Mouse (Mus musculus): ENCODE measurements around the gene Ccl8.

Gene Ccl8

DNA sequence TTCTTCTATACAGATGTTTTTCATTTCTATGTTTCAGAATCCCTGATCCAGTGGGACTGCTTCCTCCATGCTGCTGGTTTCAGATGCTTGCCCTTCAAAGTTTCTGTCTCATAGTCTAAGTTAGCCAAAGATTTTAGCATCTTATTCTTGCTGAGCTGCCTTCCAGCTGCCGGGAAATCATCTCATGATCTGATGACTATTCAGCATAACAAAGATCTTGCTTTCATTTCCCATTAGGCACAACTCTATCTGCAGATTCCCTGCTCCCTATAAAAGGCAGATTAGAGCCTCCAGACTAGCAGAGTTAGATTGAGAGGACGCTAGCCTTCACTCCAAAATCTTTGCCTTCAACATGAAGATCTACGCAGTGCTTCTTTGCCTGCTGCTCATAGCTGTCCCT is at the start of gene Ccl8:
TSS of gene Ccl8 (plus strand) at position 301 of the 400 bp plus-strand sequence.
- no peak for DNase-seq (ENCODE audit: low spot score in 2 of 2)

DNA sequence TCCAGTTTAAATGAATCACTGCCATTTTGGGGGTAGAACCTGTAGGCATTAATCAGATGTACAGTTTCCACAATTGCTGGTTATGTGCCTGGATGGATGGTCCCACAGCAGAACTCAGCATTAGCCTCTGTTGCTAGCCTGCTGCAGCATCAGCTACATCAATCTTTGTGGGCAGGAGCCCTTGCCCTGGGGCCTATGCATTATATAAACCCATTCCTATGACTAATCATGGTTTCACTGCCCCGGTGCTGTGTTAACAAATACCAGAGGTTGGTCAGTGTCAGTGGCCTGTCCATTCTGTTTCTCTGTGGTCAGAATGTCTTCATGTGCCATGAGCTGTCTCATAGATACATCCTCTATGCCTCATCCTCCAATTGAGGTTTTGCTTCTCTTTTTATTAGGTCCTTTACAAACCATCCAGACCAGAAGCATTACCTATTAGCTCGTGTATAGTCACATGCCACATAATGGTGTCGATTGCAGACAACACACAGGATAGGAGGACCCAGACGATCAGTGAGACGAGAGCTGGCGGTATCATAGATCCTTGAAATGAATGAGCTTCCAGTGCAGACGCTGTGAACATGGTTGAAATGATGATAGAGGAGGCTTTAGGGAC is 47.9 kb upstream of the Ccl8 start:
- DNase-seq (ENCODE audit: low spot score in 2 of 2), result no peak

DNA sequence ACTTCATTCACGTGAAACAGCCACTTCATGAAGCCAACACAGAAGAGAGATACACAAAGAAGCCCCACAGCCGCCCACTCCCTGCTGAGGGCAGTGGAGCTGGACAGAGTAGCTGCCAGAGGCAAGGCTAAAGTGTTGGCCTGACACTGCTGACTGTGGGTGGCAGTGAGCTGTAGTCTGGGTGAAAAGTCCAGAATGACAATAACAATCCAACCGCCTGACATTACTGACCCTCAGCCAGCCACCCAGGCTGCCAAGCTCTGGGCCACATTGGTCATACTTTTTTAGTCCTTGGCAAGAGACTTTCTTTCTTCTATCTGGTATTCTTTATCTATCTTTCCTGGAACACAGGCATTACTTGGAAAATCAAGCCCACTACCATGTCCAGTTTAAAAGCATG is 43.9 kb upstream of the Ccl8 start:
- DNase-seq (ENCODE audit: low spot score in 2 of 2), result no peak

GRCm38 (mm10) chr11:82072374-82072773 is 42.6 kb upstream of the Ccl8 start:
- no peak for DNase-seq (ENCODE audit: low spot score in 2 of 2)

DNA sequence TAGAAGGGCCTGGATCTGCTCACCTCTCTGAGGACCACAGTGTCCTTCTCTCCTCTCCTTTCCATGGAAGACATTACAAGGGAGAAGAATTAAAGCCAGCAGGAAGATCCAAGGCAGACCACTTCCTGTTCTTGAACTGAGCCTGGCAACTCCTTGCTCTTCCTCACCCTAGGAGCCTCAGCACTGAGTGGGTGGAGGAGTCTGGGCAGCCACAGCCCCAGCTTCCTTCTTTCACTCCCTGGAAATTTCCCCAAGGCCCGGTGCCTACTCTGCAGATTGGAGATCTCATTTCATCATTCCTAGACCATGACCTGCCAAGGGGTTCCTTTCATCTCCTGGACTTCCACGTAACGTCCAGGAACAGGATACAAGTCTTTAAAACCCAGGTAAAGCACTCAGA is 42.0 kb upstream of the Ccl8 start:
- no peak for DNase-seq (ENCODE audit: low spot score in 2 of 2)

DNA sequence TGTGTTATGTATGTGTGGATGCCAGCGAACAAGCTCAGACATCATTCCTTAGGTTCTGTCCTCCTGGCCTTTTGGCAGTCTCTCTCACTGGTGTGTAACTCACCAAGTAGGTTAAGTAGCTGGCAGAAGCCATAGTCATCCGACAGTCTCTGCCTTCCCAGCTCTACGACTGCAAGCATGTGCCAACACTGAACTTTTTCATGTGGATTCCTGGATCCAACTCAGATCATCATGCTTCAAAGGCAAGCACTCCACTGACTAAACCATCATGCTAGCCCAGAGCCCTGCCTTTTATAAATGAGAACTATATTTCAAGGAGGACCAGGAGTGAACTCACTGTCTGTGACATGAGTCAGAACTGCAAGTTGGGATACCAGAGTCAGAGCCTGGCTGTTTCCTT is 41.3 kb upstream of the Ccl8 start:
- no peak for DNase-seq (ENCODE audit: low spot score in 2 of 2)

DNA sequence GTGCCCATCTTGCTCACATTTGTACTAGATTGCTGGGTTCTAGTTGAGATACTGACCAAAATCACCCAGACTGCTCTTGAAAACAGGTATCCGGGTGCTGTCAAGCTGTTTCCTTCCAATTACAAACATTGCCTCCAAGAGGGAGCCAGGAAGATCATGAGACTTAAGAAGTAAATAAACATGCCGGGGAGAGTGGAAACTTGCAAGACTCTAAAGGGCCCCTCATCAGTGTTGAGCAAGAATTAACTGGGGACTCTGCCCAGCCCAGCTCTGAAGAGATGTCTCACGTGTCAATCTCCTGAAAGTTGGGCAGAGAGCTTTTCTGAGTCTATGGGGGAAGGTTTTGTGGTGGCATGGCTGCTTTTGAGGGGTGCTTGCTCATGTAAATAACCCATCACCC is 38.0 kb upstream of the Ccl8 start:
- DNase-seq (ENCODE audit: low spot score in 2 of 2), result no peak

GRCm38 (mm10) chr11:82078136-82078730 is 36.8 kb upstream of the Ccl8 start:
- no peak for DNase-seq (ENCODE audit: low spot score in 2 of 2)

DNA sequence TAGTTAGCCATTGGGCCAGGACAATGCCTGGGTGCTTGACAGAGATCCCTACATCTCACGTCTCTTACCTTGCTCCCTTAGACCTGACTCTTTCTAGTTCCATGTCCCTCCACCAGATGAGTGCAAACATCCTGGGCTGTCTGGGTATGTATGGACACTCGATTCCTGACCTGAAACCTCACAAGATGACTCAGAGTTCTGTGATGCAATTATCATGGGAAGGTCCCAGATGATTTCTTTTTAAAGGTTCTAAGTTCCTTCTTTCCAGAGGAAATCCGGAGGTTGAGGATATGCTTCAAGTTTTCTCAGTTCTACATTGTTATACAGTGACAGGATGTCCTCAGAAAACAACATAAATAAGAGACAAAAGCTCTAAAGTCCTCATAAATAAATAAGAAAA is 34.1 kb upstream of the Ccl8 start:
- DNase-seq (ENCODE audit: low spot score in 2 of 2), result no peak

DNA sequence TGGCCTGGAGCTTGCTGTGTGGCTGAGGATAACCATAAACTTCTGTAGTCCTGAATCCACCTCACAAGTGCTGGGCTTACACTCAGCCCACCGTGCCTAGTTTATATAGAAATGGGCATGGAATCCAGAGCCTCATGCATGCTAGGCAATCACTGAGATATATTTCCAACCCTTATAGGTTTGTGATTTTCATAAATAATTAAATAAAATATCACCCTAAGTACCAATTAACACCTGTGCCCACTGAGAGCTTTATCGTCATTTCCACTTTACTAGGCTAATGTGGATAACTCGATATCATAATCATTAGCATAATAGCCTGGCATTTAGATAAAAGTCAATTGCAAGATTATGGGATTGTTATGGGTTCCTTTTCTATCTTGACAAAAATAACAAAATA is 30.6 kb upstream of the Ccl8 start:
- DNase-seq (ENCODE audit: low spot score in 2 of 2), result no peak

DNA sequence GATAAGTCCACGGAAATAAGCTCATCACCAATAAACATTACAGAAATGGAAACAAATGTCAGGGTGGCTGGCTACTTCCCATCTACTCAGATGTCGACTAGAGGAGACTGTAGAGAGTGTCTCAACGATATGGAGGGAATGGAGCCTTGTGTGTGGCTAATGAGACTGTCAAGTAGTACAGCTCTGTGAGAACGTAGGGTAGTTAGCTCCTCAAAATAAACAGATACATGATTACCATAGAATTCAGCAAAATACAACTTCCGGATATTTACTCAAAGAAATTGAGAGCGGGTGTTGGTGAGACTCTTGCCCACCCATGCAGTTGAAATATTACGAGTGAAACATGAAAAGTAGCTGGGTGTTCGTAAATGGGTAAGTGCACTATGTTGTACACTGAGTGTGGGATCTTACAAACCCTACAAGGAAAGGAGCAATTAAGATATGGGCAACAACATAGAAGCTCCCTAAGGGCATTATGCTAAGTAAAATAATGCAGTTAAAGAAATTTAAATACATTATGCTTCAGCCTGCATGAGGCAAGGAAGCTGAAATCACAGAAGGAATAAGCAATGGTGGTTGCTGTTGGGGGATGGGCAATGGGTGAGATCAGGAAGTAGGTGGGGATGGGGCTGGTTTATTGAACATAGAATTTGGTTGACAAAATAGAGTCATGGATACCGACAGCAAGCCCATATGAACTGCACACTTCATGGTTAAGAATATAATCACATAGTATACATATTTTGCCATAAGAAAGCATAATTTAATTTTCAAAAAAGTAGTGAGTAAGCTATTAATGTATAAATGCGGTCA is 15.3 kb upstream of the Ccl8 start:
- no peak for DNase-seq (ENCODE audit: low spot score in 2 of 2)

DNA sequence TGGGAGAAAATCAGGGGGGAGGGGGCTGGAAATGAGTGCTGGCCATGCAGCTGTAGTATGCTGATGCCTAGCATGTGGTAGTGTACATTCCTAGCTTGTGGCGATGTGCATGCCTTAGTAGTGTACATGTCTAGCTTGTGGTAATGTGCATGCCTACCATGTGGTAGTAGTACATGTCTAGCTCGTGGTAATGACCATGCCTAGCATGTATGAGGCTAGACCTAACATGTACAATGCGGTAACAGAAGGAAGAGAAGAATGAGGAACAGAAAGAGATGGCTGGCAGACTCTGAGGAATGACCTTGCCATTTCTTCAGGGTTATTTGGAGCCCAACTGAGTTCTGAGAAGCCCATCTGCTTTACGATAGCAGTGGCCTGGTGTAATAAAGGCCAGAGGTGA is 13.9 kb upstream of the Ccl8 start:
- no peak for DNase-seq (ENCODE audit: low spot score in 2 of 2)

- no peak for DNase-seq (ENCODE audit: low spot score in 2 of 2)
These were observed 13.5 kb upstream of the Ccl8 start, which contains the start of gene Ccl12 for GRCm38 (mm10) chr11:82101529-82101928. TSS of gene Ccl12 (plus strand) at chr11:82101845.

- no peak for DNase-seq (ENCODE audit: low spot score in 2 of 2)
These were observed 5.4 kb upstream of the Ccl8 start for GRCm38 (mm10) chr11:82109611-82110010.

DNA sequence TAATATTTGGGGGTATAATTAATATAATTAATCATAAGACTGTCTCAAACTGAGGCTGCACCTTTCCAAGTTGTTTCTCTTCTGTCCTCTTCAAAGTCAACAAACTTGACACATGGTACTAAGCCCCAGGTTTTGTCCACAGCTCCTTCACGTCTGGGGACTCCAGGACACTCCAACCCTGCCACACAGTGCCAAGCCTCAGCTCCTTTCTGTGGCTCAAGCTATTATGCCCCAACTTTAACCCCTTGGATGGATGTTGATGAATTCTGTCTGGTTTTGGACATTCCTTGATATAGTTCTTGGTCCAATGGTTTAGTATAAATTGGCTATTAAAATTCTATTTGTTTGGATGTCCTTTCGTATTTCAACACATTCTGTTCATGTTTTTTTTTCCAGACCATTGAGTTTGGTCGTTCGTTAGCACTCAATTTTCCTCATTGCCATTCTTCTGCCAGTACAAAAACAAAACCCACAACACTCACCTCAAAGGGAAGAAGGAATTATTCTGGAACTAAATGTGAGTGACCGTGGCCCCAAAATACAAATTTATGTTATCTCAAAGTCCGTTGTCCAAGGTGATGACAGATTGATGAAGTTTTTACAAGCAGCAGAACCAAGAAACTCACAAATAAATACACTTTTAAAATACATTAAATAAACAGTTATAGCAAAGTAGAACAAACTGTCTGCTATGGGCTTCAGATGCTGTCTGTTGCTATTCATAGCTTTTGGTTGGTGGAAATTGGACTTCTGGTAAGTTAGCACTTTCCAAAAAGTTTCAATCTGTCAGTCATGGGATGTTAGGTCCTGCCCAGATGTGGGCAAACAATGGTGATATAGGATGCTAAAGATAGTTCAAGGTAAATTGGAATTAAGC is 4.4 kb upstream of the Ccl8 start:
- no peak for DNase-seq (ENCODE audit: low spot score in 2 of 2)

DNA sequence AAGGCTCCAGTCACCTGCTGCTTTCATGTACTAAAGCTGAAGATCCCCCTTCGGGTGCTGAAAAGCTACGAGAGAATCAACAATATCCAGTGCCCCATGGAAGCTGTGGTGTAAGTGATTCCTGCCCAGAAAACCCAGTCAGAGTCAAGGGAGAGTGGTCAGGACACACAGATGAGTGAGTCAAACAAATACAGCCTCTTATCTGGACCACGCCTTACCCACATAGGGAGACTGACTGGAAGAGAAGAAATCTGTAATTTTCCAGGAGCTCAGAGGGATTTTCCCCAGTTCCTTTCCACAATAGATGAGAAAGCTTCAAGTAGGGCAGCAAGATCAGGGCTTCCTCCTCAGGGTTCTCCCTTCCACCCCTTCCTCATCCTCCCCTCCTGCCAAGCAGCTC is 1.1 kb downstream of the Ccl8 start:
- DNase-seq (ENCODE audit: low spot score in 2 of 2), result no peak

GRCm38 (mm10) chr11:82132977-82133376 is 18.0 kb downstream of the Ccl8 start:
- no peak for DNase-seq (ENCODE audit: low spot score in 2 of 2)

- no peak for DNase-seq (ENCODE audit: low spot score in 2 of 2)
These were observed 21.2 kb downstream of the Ccl8 start for GRCm38 (mm10) chr11:82136196-82136595.

DNA sequence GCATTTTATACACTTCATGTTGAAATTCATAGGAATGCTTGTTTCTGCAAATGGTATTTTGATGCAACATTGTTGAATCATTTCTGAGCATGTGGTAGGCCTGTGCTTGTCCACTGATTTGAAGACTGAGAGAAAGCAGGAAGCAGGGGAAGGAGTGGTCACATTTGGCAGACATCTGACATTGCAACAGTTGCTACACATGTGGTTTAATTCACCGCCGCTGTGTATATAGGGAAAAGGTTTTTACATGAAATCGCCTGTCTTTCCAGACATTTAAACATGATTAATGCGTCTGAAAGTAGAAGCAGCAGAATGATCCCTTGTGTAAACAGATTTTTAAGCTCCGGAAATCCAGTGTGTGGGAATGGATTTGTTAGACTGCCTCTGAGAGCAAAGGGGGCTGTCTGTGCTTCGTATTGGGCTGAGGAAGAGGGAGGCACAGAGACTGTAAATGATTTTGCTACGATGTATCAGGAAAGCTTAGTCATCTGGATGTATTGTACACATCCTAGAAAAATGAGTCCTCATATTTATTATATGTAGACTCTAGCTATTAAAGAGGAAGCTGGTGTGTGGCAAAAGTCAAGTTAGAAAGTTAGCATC is 24.6 kb downstream of the Ccl8 start:
- no peak for DNase-seq (ENCODE audit: low spot score in 2 of 2)

GRCm38 (mm10) chr11:82159126-82159525 is 44.1 kb downstream of the Ccl8 start:
- DNase-seq (ENCODE audit: low spot score in 2 of 2), result no peak

DNA sequence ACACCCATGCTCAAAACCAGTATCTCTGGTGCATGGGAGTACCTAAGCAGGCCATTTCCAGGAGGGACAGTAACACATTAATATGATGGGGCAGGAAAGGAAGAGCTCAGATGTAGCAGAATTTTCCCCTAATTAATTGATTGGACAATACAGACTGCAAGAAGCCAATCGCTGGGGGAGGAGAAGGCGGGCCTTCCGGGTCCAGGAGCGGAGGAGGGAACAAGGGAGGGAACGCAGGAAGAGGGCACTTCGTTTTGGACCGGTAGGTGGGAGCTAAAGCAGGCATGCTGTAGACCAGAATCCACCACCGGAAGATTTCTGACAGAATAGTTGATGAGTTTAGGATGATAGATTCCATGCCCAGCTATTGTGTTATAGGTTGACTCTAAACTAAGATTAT is 48.3 kb downstream of the Ccl8 start:
- no peak for DNase-seq (ENCODE audit: low spot score in 2 of 2)
